Mouse (Mus musculus) neural tube, postnatal 0 days (tissue): Measurements from ENCODE around the gene Tc2n. TPM values are rescaled to one million over a fixed set of nuclear protein-coding genes. Genes with fewer than 3 reads are reported as not detected.

Experiments used
- polyA plus RNA-seq: library from polyadenylated mRNA; unstranded; fragments of >200 nt; fragmentation: Nextera tagmentation; extraction: Ambion mirVana; gene quantifications from 2 replicates; pipeline ENCODE4 v1.2.1, GENCODE M21; 2015

Gene Tc2n
- polyA plus RNA-seq = 0.25 and 0.41 TPM in 2 replicates

GRCm38 (mm10) chr12:101718054-101718754 lies at the start of gene Tc2n:
Gene Tc2n, minus strand, starts transcription at chr12:101718523.

Other genes starting within 250 kb of the Tc2n start
- gene Fbln5, start 100.5 kb upstream of the Tc2n start, polyA plus RNA-seq = 27.1 and 30.7 TPM in 2 replicates
- 32.7 and 36.0 TPM in 2 replicates for gene Trip11, start 194.7 kb upstream of the Tc2n start, polyA plus RNA-seq
- 8.7 and 9.3 TPM in 2 replicates for gene Atxn3, start 239.7 kb upstream of the Tc2n start, polyA plus RNA-seq